Comparison of ENCODE assay signal across 8 mouse cellular contexts in the genomic region with DNA sequence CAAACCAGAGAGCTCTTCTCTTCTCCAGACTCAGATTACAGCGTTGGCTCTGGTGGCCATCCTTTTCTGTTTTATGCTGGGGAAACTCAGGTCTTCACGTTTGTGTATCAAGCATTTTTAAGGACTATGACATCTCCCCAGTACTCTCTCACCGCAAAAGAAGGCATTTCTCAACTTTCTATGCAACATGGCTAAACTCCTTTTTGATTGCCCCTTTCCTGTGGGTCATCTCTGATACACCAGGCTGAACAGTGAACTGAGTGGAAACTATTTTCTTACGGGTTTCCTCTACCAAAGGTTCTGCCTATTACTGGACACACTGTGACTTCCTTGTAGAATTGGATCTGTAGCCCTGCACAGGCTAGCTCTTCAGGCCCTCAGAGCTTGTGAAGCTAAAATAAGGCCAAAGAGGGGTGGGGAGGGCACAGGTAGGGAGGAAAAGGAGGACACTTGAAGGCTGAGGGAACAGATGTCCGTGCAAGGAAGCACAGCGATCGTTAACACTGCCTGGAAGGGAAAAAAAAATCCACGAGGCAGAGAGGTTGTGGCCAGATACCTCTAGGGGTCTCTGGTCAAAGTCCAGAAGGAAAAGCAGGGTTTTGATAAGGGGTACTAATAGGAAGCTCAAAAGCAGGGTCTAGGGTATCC. TPM values are rescaled to one million over a fixed set of nuclear protein-coding genes. Genes with fewer than 3 reads are reported as not detected.
A peak's percentile ranks its signal among the peaks of the same experiment; 100 is the strongest.
DNase-seq lines count a peak whose midpoint lies in the region; ATAC-seq lines count a peak whose summit lies in the region.

No protein-coding gene starts in this region.

- H3K27me3 ChIP-seq in intestine, embryonic 16.5 days (replicated peaks; ENCODE audit: control insufficient read depth, insufficient read depth, low read length): no peaks in the 10 kb centered on the region
- no peaks in the 10 kb centered on the region for H3K27me3 ChIP-seq in midbrain, embryonic 15.5 days (replicated peaks)

- peak overlapping the region; percentile 96 for H3K27ac ChIP-seq in intestine, embryonic 16.5 days (ENCODE audit: low read length)
- peak overlapping the region; percentile 84 for H3K27ac ChIP-seq in midbrain, embryonic 15.5 days

- peak overlapping the region; percentile 80 for H3K4me2 ChIP-seq in intestine, embryonic 16.5 days (ENCODE audit: low read depth, low read length)
- H3K4me2 ChIP-seq in midbrain, embryonic 15.5 days: peak overlapping the region; percentile 71

- no peaks in the 10 kb centered on the region for H3K36me3 ChIP-seq in intestine, embryonic 16.5 days (ENCODE audit: control insufficient read depth, insufficient read depth, low read length)
- no peaks in the 10 kb centered on the region for H3K36me3 ChIP-seq in midbrain, embryonic 15.5 days (replicated peaks)

- H3K4me1 ChIP-seq in intestine, embryonic 16.5 days (ENCODE audit: control insufficient read depth, insufficient read depth, low read length): peaks cover 7% of the 10 kb centered on the region; the same call in 1 of the 2 replicates
- peaks cover 15% of the 10 kb centered on the region for H3K4me1 ChIP-seq in midbrain, embryonic 15.5 days

- 24% methylated on average over 8 of the region's 8 CpGs for WGBS in intestine, embryonic 16.5 days
- 32% methylated on average over 8 of the region's 8 CpGs for WGBS in midbrain, embryonic 15.5 days

- H3K9ac ChIP-seq in intestine, embryonic 16.5 days (ENCODE audit: low read depth, low read length): peak overlapping the region; percentile 72
- peak overlapping the region; percentile 46 for H3K9ac ChIP-seq in midbrain, embryonic 15.5 days

- peak overlapping the region; percentile 48 for H3K4me3 ChIP-seq in intestine, embryonic 16.5 days (ENCODE audit: low read length)
- H3K4me3 ChIP-seq in midbrain, embryonic 15.5 days: peak overlapping the region; percentile 74

- peak; percentile 11 for ATAC-seq in intestine, embryonic 16.5 days
- ATAC-seq in midbrain, embryonic 15.5 days (replicated peaks): no peak; the same call in 1 of the 2 replicates

- DNase-seq in adrenal gland, postnatal 25 days: peak; percentile 7
- no peak for DNase-seq in adrenal gland, adult 2 months
- DNase-seq in ovary, postnatal 14 days (ENCODE audit: low spot score): peak; percentile 25
- DNase-seq in ovary, postnatal 10 days (ENCODE audit: low spot score): no peak
- no peak for DNase-seq in adipocyte (ENCODE audit: low spot score)
- DNase-seq in T-cell, adult 2 months (ENCODE audit: low spot score): no peak

- no peaks in the 10 kb centered on the region for H3K9me3 ChIP-seq in intestine, embryonic 16.5 days (ENCODE audit: control insufficient read depth, low read length)
- H3K9me3 ChIP-seq in midbrain, embryonic 15.5 days: no peaks in the 10 kb centered on the region

RNA-seq across cellular contexts. Expression of a gene that starts 0.6 kb away (rescaled TPM):
- 151 and 177 TPM in 2 replicates for total RNA-seq in adrenal gland, postnatal 25 days (2021)
- 100 to 1,000 TPM; 200 to 247 TPM for total RNA-seq in adrenal gland, adult 2 months (2021)
- polyA plus RNA-seq in adrenal gland, adult 2 months (2012; rRNA removed): 204 and 227 TPM in 2 replicates
- 118 and 122 TPM in 2 replicates for polyA plus RNA-seq in intestine, embryonic 16.5 days (2015; fragmentation: Nextera tagmentation; extraction: Ambion mirVana)
- 144 and 149 TPM in 2 replicates for polyA plus RNA-seq in midbrain, embryonic 15.5 days (2015; fragmentation: Nextera tagmentation; extraction: Ambion mirVana)

RNA-seq across cellular contexts. Expression of a gene that starts 26.2 kb away (rescaled TPM):
- total RNA-seq in adrenal gland, postnatal 25 days (2021): 13.6 and 18.3 TPM in 2 replicates
- total RNA-seq in adrenal gland, adult 2 months (2021): 10 to 100 TPM; 11.0 to 12.3 TPM
- polyA plus RNA-seq in adrenal gland, adult 2 months (2012; rRNA removed): 7.2 and 9.5 TPM in 2 replicates
- polyA plus RNA-seq in intestine, embryonic 16.5 days (2015; fragmentation: Nextera tagmentation; extraction: Ambion mirVana): 17.9 and 18.1 TPM in 2 replicates
- polyA plus RNA-seq in midbrain, embryonic 15.5 days (2015; fragmentation: Nextera tagmentation; extraction: Ambion mirVana): 33.2 and 35.1 TPM in 2 replicates

Comparison
In these comparisons a context has a peak if more than half of its experiments do, and no peak if none do; other contexts are left out.
1. DNase-seq: peak in adrenal gland, postnatal 25 days (single experiment) and ovary, postnatal 14 days (single experiment); none in adrenal gland, adult 2 months (single experiment), ovary, postnatal 10 days (single experiment), adipocyte (single experiment) and T-cell, adult 2 months (single experiment).